Mouse (Mus musculus): Measurements from ENCODE around the gene Btbd35f11. TPM values are rescaled to one million over a fixed set of nuclear protein-coding genes. Genes with fewer than 3 reads are reported as not detected.

The Btbd35f11 gene
- not detected for polyA plus RNA-seq (2014; fragmentation: Illumina TruSeq; extraction: RNeasy Lipid Tissue Mini Kit (QIAGEN cat#74804); ENCODE audit: low replicate concordance)

DNA sequence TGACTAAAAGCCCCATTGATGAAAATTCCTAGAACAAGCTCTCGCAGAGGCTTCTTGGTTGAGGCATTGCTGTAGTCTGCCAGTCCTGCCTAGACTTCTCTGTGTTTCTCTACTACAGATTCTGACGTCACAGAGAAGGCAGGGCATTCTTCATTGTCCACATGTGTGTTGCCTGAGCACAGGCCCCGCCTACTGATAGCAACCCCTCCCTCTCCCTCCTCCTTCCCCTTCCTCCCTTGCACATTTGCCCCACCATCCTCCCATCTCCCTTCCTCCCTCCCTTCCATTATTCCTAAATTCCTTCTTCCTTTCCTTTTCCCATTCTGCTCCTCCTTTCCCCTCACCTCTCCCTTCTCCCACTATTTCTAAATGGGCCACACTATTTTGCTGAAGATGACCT, at the start of gene Btbd35f11:
TSS of gene Btbd35f11 (minus strand) at position 101 of the 400 bp plus-strand sequence.

Other genes with a start within 250 kb of the Btbd35f11 start
- gene Btbd35f24, start 247.9 kb downstream of the Btbd35f11 start, polyA plus RNA-seq (2014; fragmentation: Illumina TruSeq; extraction: RNeasy Lipid Tissue Mini Kit (QIAGEN cat#74804); ENCODE audit: low replicate concordance), result not detected

Measured in small intestine, adult 10 weeks (tissue).